Mouse (Mus musculus) megakaryocyte progenitor cell, adult 5-6 weeks (primary cell): ENCODE measurements around the gene Manf. TPM values are rescaled to one million over a fixed set of nuclear protein-coding genes. Genes with fewer than 3 reads are reported as not detected.

Source experiments
- ATAC-seq: replicated peaks from 2 replicates; pipeline ENCODE4 v1.8.0; 2016; ENCODE audit warnings: mild to moderate bottlenecking, moderate TSS enrichment, inconsistent platforms; ENCODE audit not compliant: poor library complexity
- total RNA-seq, 2 experiments: library from RNA; stranded (forward) in 1 of 2; stranded (reverse) in 1 of 2; fragments of 157-497, 149-512 nt in 1 of 2; fragments of 200-1000 nt in 1 of 2; gene quantifications; 2 replicates each; pipeline versions ENCODE4 v1.2.3 to v1.2.4; 2015 to 2017

The Manf gene
- total RNA-seq, 2 experiments from 2014 or later = 405 to 619 TPM

DNA sequence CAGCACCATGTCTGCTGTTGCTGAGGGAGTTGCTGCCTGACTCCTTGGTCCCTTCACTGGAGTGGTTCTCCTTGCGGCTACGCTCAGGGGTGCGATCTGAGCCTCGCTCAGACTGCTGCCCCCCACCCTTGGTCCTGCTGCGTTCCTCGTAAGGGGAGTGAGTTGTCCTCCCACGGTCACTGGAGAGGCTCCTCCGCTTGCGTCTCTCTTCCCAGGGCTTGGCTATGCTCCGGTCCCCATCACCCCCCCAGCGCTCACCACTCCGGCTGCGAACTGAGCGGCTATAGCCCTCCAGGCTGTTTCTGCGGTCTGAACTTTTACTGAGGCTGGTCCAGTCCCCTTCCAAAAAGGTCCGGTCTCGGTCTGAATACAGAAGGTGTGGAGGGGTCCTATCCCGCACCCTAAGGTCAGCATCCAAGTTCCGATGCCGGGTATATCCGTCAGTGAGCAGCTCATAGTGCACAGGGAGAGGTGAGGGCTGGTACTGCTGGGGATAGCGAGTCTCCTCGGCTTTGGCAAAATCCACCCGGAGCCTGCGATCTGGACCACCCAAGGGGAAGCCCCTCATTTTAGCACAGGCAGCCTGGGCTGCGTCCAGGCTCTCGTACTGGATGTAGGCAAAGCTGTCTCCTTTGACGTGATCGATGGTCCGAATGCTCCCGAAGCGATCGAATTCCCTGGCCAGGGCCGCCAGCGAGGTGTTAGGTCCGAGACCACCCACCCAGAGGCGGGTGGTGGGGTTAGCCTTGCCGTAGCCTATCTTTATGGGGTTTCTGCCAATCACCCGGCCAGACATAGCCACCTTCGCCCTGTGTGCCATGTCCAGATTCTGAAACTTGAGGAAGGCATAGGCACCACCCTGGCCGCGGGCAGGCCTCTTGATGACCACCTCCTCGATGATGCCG, 6.5 kb downstream of the Manf start:
- ATAC-seq = no peak

DNA sequence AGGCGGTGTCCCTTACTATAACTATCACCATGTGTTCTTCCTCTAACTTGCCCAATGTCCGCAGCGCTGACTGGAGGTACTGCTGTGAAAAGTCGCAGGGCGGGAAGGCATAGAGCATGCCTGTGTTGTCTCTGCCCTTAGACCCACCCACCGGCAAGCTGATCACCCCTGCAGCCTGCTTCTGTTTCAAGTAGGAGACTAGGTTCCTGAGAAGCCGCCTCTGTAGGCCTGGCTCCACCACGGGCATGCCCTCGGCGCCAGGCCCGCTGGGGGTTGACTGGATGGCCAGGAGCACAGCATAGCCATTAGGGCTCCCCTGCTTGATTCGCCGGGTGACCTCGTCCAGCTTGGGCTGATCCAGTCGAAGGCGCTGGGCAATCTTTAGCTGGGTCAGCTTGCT, 7.5 kb downstream of the Manf start:
- ATAC-seq = no peak

DNA sequence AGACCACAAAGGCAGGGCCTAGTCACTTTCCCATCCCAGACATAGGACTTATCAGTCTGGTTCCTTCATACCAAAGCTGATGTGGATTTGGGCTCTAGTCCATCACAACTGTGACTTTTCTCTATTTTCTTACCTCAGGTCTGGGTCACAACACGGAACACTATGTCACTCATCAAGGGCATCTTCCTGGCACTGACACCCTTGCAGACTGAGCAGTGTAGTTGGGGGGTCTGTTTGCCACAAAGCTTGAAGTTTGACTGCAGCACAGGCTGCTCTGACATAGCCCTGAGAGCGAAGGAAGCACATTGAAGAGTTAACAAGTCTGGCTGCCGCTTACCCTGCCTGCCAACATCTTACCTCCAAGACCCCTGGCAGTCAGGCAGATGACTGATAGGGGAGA, 8.7 kb downstream of the Manf start:
- ATAC-seq = no peak

DNA sequence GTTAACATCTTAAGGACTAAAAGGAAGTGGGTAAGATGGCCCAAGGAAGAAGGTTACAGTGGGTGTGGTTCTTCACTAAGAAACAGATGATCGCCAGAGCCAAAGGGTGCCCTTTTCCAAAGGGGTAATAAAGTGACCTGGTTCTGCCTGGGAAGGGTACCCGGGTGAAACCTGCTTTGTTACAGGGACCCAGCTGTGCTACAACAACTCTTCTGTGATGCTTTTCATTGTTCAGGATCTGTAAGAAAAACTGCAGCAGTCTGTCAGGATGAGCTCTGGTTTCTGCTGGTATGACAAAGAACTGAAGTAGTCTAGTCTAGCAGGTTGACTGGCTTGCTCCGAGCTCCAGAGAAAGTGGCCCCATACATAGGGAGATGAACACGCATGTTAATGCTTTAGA, 9.6 kb downstream of the Manf start:
- no peak for ATAC-seq

DNA sequence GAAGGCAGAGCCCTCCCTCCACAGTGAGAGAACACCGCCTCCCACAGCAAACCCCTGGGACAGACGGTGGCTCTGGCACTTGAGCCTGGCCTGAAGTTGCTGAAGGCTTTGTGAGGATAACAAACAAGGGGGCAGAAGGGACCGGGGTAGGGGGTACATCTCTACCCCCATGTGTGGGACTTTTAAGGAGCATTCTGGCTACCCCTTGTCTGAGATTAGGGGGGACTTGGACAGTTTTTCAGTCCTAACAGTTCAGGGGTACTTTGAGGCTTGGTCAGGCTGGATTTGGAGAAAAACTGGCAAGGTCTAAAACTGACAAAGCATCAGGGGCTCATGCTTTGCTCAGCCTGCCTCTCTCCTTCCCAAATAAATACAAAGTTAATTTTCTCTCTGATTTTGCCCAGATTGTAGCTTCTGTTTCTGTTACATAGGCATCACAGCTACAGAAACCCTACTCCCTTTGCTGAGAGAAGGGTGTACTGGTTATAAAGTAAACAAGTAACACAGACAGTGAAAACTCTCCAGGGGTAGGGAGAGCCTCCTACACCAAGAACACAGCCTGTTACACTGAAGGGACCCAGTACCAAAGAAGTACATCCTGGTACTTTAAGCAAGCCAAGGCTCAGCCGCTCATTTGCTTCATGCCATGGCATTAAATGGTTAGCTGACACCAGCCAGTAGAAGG, 10.6 kb downstream of the Manf start:
- no peak for ATAC-seq

DNA sequence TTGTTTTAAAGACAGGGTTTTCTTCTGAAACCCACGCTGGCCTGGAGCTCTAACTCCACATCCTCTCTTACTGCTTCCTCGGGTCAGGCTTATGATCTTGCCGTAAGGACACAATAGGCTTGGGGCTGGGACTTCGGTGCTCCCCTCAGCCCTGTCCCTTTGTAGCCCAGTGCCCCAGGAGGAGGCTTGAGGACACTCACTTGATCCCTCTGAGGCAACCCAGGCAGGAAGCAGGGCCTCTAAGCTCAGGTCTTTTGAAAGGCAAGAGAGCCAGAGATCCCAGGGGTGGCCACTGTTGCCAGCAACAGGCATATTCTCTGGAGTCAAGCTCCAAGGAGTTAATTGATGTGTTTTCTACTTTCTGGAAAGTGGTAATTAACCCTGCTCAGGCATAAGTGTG, 12.3 kb downstream of the Manf start:
- ATAC-seq = no peak

DNA sequence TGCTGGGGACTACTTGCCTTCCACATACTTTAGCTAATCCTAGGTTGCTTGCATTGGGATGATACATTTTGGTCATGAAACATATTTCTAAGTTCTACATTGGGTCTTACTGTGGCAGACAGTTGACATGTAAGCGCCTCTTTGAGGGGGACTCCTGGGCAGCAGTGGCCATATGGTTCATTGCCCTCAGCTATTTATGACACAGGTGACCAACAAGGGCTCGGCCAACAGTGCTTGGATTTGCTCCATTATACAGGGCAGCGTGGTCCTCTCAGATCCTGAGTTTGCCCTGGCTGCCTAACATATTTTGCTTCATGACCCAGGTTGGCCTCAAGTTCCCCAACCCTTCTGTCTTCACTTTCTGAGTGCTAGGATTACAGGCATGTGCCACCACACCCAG, 15.1 kb downstream of the Manf start:
- ATAC-seq = no peak

DNA sequence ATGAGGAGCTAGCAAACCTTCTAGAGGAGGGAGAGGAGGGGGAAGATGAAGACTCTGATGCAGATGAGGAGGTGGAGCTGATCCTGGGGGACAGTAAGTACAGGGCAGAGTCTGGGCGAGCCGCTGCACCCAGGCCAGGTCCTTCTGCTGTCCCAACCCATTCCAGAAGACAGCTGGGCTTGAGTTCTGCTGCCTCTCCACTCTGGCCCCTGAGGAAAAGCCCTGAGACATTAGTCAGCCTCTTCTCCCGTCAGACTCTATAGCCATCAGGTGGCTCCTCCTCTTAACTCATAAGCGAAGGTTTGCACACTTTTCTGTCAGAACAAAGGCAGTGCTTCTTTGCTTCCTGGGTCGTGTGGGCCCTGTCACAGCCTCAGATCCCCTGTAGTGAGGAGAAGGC, 17.6 kb downstream of the Manf start:
- ATAC-seq = no peak

DNA sequence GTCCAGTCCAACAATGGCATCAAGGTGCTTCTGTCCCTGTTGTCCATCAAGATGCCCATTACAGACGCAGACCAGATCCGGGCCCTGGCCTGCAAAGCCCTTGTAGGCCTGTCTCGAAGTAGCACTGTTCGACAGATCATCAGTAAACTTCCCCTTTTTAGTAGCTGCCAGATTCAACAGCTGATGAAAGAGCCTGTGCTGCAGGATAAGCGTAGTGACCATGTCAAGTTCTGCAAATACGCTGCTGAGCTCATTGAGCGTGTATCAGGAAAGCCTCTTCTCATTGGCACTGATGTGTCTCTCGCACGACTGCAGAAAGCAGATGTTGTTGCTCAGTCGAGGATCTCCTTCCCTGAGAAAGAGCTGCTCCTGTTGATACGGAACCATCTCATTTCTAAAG, 33.7 kb downstream of the Manf start:
- peak; percentile 58 for ATAC-seq

DNA sequence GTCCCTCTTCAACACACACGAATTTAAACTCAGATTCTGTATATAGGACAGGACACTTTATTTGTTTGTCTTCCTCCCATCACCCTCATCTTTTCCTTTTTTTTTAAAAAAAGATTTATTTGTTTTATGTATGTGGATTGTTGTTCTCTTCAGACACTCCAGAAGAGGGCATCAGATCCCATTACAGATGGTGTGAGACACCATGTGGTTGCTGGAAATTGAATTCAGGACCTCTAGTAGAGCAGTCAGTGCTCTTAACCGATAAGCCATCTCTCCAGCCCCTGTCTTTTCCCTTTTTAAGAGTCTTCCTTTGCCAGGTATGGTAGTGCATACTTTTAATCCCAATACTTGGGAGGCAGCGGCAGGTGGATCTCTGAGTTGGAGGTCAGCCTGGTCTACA, 35.1 kb downstream of the Manf start:
- no peak for ATAC-seq

DNA sequence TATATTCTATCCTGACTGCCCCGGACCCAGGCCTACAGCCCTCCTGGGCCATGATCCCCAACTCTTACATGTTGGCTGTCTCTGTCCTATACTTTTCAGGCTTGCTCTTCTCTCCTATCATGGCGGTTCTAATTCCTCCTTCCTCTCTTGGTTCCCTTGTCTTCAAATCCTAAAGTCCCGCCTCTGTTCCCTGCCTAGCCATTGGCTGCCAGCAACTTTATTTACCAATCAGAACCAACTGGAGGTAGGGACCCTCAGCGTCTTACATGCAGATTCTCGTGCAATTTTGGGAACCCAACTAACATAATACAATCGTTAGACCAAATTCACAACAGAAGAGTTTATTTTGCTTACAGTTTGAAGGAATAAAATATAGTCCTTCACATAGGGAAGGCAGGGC, 49.0 kb downstream of the Manf start:
- ATAC-seq = no peak

DNA sequence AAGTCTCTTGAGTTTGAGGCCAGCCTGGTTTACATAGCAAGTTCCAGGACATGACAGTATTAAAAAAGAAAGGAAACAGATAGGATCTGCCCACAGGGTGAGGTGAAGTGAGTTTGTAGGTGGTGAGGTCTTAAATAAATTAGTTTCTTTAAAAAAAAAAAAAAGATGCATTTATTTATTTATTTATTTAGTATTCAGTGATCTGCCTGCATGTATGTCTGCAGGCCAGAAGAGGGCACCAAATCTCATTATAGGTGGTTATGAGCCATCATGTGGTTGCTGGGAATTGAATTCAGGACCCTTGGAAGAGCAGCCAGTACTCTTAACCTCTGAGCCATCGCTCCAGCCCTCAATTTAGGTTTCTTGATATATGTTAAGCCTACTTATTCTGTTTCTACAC, 51.2 kb downstream of the Manf start:
- no peak for ATAC-seq

DNA sequence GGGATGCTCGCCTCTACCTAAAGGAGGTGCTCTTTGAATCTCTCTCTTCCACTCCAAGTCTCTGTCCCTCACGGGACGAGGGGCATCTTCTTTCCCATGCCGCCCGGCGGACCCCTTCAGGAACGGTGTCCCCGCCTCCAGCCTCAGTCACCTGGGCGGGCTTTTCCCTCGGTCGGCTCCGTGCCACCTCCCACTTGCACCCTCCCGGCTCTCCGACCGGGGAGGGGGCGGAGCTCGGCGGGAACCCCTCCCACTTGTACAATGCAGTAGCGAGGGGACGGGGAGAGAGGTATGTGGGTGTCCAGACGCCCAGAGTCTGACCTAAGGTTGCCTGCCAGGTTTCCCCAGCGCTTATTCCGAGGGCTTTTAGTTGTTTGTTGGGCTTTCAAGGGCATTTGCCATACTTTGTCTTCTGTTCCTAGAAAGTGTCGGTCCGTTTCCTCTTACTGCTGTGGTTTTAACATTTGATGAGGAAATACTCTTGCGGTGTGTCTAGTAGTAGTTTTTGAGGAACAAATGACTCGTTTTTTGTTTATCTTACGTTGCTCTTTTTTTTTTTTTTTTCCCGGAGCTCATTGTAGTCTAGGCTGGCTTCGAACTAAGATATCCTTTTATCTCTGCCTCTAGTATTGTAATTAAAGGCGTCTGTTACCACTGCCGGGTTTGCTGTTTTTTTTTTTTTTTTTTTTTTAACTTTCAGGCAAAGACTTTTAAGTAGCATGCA, 69.2 kb downstream of the Manf start:
- ATAC-seq = peak; percentile 74

DNA sequence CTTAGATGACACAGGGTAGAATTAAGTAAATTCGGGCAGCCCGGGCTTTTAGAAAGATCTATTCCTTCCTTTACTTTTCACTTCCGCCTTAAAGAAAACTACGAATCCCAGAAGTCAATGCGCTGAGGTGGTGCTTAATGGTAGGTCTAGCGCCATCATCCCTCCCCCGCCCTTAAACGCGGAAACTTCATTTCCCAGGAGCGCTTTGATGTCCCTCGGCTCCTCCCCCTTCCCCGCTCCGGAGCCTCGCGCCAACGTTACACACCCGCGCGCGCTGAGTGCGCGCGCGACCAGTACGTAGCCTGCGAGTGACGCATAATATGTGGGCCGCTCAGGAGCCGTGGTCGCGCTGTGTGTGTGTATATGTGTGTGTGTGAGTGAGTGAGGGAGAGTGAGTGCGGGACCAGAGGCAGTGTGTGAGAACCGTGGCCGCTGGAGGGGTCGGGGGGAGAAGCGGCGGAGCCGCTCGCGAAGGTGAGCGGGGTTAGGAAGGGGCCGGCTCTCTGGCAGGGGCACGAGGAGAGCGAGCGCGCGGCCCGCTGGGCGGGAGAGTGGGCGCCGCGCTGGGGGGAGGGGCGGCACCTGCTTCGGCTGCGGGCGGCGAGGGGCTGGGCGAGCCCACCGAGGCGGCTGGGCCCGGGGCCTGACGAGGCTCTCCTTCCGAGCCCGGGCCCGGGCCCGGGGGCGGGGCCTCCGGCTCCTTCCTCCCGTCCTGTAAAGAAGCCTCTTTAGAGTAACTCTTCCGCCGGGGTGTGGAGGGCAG, 70.0 kb downstream of the Manf start, which contains the start of gene Dcaf1:
Dcaf1 (plus strand) TSS at position 257 of the 763 bp plus-strand sequence.
- ATAC-seq = peak; percentile 86

DNA sequence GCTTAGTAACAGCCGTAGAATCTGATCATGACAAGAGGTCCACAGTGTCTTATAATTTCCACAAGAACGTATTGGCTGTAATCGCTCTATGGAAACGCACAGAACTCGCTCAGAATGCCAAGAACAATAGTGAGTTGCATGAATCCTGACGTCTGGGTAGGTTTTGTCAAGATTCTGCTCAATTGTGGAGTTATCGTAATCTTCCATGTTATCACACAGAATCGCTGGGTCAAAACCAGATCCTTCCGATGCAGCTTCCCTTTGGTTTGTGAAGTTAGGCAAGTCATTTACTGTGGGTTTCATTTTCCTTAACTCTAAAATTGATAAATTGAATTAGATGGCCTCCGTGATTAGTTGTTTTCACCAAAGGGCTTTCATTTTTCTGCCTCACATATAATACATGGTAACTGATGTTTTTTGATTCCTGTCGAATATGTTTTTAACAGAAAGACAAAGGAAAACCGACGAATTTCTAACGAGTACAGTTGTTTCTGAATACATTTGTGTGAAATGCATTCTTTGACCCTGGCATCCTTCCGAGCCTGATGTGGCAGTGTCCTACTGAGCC, 70.6 kb downstream of the Manf start:
- no peak for ATAC-seq

DNA sequence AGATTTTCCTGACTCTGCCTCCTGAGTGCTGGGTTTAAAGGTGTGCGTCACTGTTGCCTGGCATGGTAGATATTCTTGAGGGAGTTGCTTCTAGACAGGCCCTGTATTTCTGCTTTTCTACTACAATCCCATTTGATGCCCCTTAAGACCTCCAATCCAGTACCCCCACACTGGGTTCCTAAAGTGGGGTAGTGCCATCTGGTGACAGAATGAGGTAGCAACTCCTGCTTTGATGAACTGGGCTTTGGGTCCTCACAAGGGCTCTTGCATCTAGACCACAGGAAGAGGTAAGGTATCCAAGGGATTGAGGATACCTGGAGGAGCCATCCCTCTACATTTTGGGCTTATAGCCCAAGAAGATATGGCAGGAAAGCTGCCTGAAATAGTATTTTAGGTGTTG, 72.6 kb downstream of the Manf start:
- no peak for ATAC-seq

DNA sequence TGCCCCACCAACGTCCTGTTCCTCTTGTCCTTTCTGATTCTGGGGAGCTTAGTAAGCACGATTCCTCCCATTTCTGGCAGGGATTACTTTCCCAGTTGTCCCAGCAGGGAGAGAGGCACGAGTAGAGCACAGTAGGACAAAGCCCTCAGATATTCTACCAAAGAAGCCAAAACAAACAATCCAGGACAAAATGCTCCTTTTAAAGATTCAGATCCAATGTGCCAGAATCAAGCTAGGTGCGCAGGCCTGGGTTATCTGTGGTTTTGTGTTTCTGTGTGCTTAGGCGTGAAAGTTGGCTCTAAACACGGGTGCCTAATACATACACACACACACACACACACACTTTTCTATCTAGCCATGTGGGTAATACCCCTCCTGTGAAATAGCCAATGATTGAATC, 73.6 kb downstream of the Manf start:
- no peak for ATAC-seq

DNA sequence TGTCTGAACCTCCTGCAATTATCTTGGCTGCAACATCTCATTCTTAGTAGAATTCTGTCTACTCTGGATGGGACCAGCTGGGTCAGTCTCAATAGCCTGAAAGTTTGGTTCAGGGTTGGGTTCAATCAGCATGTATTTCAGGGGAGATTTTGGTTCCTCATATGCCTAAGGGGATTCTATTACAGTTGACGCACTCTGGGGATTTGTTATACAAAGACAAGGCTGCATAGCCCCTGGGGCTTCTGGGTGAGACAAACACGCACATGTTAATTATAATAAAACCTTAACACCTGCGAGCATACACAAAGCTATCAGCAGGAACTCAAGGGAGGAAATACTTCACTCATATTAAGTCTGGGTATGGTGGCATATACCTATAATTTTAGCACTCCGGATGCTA, 85.3 kb downstream of the Manf start:
- ATAC-seq = no peak

DNA sequence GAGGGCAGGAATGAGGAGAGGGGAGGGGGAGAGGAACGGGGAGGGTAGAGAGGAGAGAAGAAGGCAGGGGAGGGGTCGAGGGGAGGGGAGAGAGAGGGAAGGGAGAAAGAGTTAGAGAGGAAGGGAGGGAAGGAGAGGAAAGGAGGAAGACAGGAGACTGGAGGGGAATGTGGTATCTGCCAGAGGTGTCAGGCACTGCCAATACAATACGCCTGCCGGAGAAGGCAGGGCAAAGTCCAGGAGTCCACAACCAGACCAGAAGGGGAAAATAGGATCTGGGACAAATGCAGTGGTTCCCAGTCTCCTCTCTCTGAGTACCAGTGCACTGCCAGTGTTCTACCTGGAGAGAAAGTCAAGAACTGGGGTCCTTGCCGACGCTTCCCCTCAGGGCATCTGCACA, 100.9 kb downstream of the Manf start:
- no peak for ATAC-seq

DNA sequence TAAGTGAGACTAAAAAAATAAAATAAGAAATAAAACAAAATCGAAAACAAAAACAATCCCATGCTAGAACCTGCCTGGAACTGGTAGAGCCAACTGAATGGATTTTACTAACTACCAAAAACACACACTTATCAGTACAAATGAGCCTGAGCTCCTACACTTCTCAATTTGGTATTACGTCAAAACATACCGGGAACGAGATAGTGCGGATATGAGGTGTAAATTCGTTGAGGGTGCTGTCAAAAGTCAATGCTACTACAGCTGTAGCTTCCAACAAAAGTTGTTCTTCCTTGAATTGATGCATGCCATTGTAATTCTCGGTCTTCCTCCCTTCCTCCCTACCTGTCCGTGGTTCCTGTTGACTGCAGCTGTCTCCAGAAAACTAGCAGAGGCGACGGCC, 102.4 kb downstream of the Manf start:
- ATAC-seq = peak; percentile 43
